Mouse (Mus musculus) liver, embryonic 14.5 days (tissue): ENCODE data around the gene Mpzl2. TPM values are rescaled to one million over a fixed set of nuclear protein-coding genes. Genes with fewer than 3 reads are reported as not detected.

Experiments used
- ATAC-seq: fragments of 200-750 bp; cut with Nextera tagmentation; 2 replicates; pipeline ENCODE4 v1.8.0; 2017; ENCODE audit warnings: moderate number of reproducible peaks, mild to moderate bottlenecking, moderate library complexity; ENCODE audit not compliant: insufficient read depth
- DNase-seq, 3 experiments: peaks; one replicate each; pipeline ENCODE4 v3.0.0-alpha.2; 2012 to 2013; ENCODE audit warnings: low read depth in 3 of 3, low spot score in 3 of 3
- H3K27ac ChIP-seq: fragments of 300-500 bp; sonication (generic); 2 replicates; pipeline ENCODE4 v1.5.1; 2014; ENCODE audit warnings: moderate library complexity, mild to moderate bottlenecking, control low read depth, inconsistent platforms
- H3K27me3 ChIP-seq: fragments of 300-500 bp; sonication (generic); 2 replicates; pipeline ENCODE4 v1.6.1; 2014; ENCODE audit warnings: mild to moderate bottlenecking, low read length, moderate library complexity; ENCODE audit not compliant: control insufficient read depth, insufficient read depth
- H3K36me3 ChIP-seq: fragments of 300-500 bp; sonication (generic); replicated peaks from 2 replicates; pipeline ENCODE4 v1.6.1; 2014; ENCODE audit warnings: low read depth; ENCODE audit not compliant: control insufficient read depth, insufficient read depth
- H3K4me1 ChIP-seq, 2 experiments: fragments of 200-500 bp in 1 of 2; fragments of 300-500 bp in 1 of 2; sonication (generic) in 1 of 2; replicated peaks; 2 replicates each; pipeline ENCODE4 v1.6.1; 2012 to 2014; ENCODE audit warnings: antibody characterized with exemption in 1 of 2, inconsistent platforms in 1 of 2, low read length in 1 of 2; ENCODE audit not compliant: control insufficient read depth in 2 of 2, insufficient read depth in 2 of 2
- H3K4me2 ChIP-seq: fragments of 300-500 bp; sonication (generic); 2 replicates; pipeline ENCODE4 v1.6.1; 2014; ENCODE audit warnings: low read depth, mild to moderate bottlenecking, control low read depth, moderate library complexity
- H3K4me3 ChIP-seq, 2 experiments: fragments of 200-500 bp in 1 of 2; fragments of 300-500 bp in 1 of 2; sonication (generic) in 1 of 2; 2 replicates each; pipeline ENCODE4 v1.5.1; 2012 to 2014; ENCODE audit warnings: low read depth in 2 of 2, low read length in 2 of 2, mild to moderate bottlenecking in 2 of 2, control low read depth in 1 of 2, inconsistent platforms in 1 of 2, moderate library complexity in 1 of 2; ENCODE audit not compliant: insufficient read depth in 1 of 2
- H3K9ac ChIP-seq: fragments of 300-500 bp; sonication (generic); replicated peaks from 2 replicates; pipeline ENCODE4 v1.6.1; 2014; ENCODE audit warnings: mild to moderate bottlenecking, control low read depth, moderate library complexity
- H3K9me3 ChIP-seq: fragments of 300-500 bp; sonication (generic); 2 replicates; pipeline ENCODE4 v1.6.1; 2016; ENCODE audit warnings: low read length, mixed read lengths; ENCODE audit not compliant: control insufficient read depth
- CTCF ChIP-seq: IDR thresholded peaks from 2 replicates; pipeline ENCODE4 v1.5.1; 2016; ENCODE audit warnings: antibody characterized with exemption, low read depth, control low read depth
- EP300 ChIP-seq: IDR thresholded peaks from 2 replicates; pipeline ENCODE4 v1.6.1; 2016; ENCODE audit warnings: antibody characterized with exemption, low read depth
- WGBS: fragments of 180-500 bp; shearing (Covaris S2); extraction: QIAGEN DNeasy Blood & Tissue Kit; methylation state at CpG from one replicate; pipeline ENCODE4 v1.1.7; 2014; ENCODE audit not compliant: insufficient replicate concordance; 5-methylcytosine and 5-hydroxymethylcytosine counted together
- polyA plus RNA-seq, 2 experiments: library from polyadenylated mRNA; depleted of rRNA in 1 of 2; stranded (reverse) in 1 of 2; unstranded in 1 of 2; fragments of >200 nt; fragmentation: Nextera tagmentation in 1 of 2; extraction: Ambion mirVana in 1 of 2; gene quantifications; 2 replicates each; pipeline versions ENCODE4 v1.2.1 to v1.2.3; 2012 to 2014

Gene Mpzl2
- polyA plus RNA-seq, 2 experiments, result 3.1 to 4.9 TPM

- no peak overlapping the region for H3K27ac ChIP-seq
- ATAC-seq, result no peak
Measured at GRCm38 (mm10) chr9:45014879-45015278, 24.7 kb upstream of the Mpzl2 start.

GRCm38 (mm10) chr9:45015841-45016240 is 23.8 kb upstream of the Mpzl2 start:
- WGBS, result 53% methylated on average over 3 of the region's 3 CpGs
- TF ChIP-seq CTCF (no peak), EP300 (no peak)
- no peak overlapping the region for H3K4me2 ChIP-seq

More at GRCm38 (mm10) chr9:45014879-45015278, 24.7 kb upstream of the Mpzl2 start:
- DNase-seq, result no peak
- Histone ChIP-seq H3K4me1 (no peaks in the 10 kb centered on the region), H3K4me3 (no peak overlapping the region), H3K9me3 (no peaks in the 10 kb centered on the region), H3K36me3 (no peaks in the 10 kb centered on the region), H3K9ac (no peak overlapping the region), H3K27me3 (no peaks in the 10 kb centered on the region), H3K4me2 (no peak overlapping the region)
- 32% methylated on average over 2 of the region's 2 CpGs for WGBS
- peak; percentile 12; the same call in 1 of the 2 replicates for TF ChIP-seq CTCF
- no peak for TF ChIP-seq EP300

GRCm38 (mm10) chr9:45018031-45018430 is 21.6 kb upstream of the Mpzl2 start:
- Histone ChIP-seq H3K4me1 (no peaks in the 10 kb centered on the region), H3K9me3 (no peaks in the 10 kb centered on the region), H3K4me2 (no peak overlapping the region), H3K27ac (no peak overlapping the region), H3K4me3 (no peak overlapping the region), H3K36me3 (no peaks in the 10 kb centered on the region), H3K27me3 (no peaks in the 10 kb centered on the region), H3K9ac (no peak overlapping the region)
- TF ChIP-seq EP300 (no peak), CTCF (no peak)
- 69% methylated on average over 11 of the region's 11 CpGs for WGBS
- DNase-seq, result no peak
- no peak for ATAC-seq

More at GRCm38 (mm10) chr9:45015841-45016240, 23.8 kb upstream of the Mpzl2 start:
- no peaks in the 10 kb centered on the region for H3K36me3 ChIP-seq
- H3K4me3 ChIP-seq, result no peak overlapping the region
- no peak overlapping the region for H3K27ac ChIP-seq
- no peaks in the 10 kb centered on the region for H3K27me3 ChIP-seq
- ATAC-seq, result no peak
- H3K9me3 ChIP-seq, result no peaks in the 10 kb centered on the region
- no peak for DNase-seq
- no peaks in the 10 kb centered on the region for H3K4me1 ChIP-seq
- H3K9ac ChIP-seq, result no peak overlapping the region

GRCm38 (mm10) chr9:45022800-45023199 is 16.8 kb upstream of the Mpzl2 start:
- Histone ChIP-seq H3K36me3 (no peaks in the 10 kb centered on the region), H3K4me1 (no peaks in the 10 kb centered on the region), H3K9ac (no peak overlapping the region), H3K4me2 (no peak overlapping the region), H3K9me3 (no peaks in the 10 kb centered on the region), H3K27ac (no peak overlapping the region), H3K27me3 (no peaks in the 10 kb centered on the region), H3K4me3 (no peak overlapping the region)
- WGBS, result 6% methylated on average over 3 of the region's 3 CpGs
- DNase-seq (peak; percentile 17 to 31 (median 19)), ATAC-seq (no peak)
- TF ChIP-seq CTCF, result peak; percentile 78
- TF ChIP-seq EP300, result no peak

GRCm38 (mm10) chr9:45023638-45024037 is 16.0 kb upstream of the Mpzl2 start:
- TF ChIP-seq EP300 (no peak), CTCF (no peak)
- no peak overlapping the region for H3K4me3 ChIP-seq
- no peaks in the 10 kb centered on the region for H3K4me1 ChIP-seq
- no peak for ATAC-seq
- H3K27me3 ChIP-seq, result no peaks in the 10 kb centered on the region
- no peak overlapping the region for H3K27ac ChIP-seq
- 42% methylated on average over 3 of the region's 3 CpGs for WGBS
- no peaks in the 10 kb centered on the region for H3K36me3 ChIP-seq
- H3K9ac ChIP-seq, result no peak overlapping the region
- DNase-seq, result no peak
- no peaks in the 10 kb centered on the region for H3K9me3 ChIP-seq
- no peak overlapping the region for H3K4me2 ChIP-seq
